Mouse (Mus musculus) kidney, postnatal 4 days (tissue): ENCODE measurements around the gene Hspb8.
"Not testable (repeated sequence)": the region's sequence is repeated elsewhere in the genome, so short reads cannot be mapped to it uniquely, and the experiment has no call there.

ENCODE experiments used
- DNase-seq, 2 experiments: peaks; one replicate each; pipeline ENCODE4 v3.0.0; 2021; ENCODE audit warnings: mixed read lengths in 2 of 2

Hspb8 gene

DNA sequence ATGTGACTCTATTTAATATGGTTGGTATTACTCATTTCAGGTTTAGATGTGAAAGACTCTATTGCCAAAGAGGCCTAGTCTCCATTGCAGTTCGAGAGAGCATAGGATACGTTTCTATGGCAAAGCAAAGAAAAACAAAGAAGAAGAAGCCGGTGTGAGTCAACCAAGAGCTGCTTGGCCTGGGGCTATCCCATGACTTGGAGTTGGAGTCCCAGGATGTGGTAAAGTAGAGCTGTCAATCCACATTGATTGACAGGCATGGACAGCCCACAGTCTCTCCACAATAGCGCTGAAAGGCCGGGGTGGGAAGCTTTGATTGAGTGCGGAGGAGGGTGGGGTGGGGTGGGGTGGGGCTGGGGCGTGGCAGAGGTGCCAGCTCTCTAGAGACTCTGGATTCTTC is 10.2 kb upstream of the Hspb8 start:
- no peak for DNase-seq

DNA sequence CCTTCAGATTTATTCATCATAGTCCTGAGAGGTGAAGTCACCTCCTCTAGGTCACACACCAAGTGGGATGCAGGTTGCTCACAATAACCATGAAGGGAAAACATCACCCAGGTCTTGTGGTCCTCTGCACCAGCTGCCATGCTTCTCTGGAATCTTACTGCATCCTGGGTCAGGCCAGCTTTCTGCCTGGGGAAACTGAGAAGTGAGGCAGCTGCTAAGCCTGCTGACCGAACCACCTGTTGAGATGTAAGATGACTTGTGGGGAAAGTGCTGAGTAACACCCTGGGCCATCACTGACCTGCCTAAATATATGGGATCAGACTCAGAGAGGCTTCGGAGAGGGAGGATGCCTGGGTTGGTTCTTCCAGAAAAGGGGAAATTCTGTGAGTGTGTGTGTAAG is 4.0 kb upstream of the Hspb8 start:
- DNase-seq: no peak

DNA sequence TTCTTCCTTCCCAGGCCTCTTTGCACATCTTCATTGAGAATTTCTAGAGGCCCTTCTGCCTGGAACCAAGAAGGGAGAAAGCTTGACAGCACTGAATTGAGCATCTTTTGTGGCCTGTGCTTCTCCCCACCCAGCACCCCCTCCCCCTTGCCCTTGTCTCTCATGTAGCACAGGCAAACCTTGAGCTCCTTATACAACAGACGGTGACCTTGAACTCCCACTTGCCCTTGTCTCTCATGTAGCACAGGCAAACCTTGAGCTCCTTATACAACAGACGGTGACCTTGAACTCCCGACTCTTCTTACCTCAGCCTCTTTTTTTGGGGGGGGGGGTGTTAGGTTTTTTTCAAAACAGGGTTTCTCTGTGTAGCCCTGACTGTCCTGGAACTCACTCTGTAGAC is 3.0 kb upstream of the Hspb8 start:
- not testable (repeated sequence) for DNase-seq

DNA sequence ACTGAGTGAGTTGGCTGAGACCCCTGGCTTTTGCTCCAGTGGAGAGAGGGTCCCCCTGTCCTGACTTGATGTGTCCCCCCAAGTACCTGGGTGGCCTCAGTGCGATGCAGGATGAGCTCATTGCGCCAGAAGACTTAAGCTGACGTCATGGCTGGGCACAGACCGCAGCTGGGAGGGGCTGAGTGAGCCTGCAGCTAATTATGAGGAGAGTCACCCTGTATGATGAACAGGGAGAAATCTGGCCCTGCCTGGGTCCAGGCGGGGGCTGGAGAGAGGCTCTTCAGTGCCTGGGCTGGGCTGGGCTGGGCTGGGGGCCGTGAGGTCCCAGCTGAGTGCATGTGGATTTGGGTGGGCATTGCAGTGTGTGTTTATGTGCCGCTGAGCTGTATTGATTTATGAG is 2.6 kb upstream of the Hspb8 start:
- no peak for DNase-seq

DNA sequence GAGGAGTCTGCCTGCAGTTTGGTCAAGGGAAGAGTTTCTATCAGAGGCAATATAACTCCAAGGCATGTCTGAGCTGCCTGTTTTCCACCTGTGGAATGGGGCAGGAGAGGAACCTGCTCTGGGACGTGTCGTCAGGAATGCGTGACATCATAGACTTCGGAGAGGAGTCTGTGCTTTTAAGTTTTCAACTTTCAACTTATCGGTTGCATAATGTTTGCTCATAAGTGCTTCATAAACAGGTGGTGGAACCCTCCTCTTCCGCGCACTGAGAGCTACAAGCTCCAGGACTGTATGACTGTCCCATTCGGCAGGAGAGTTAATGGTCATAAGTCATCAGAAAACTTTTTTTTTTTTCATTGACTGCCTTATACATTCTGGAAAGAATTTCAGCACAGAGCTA is 1.1 kb upstream of the Hspb8 start:
- no peak for DNase-seq

DNA sequence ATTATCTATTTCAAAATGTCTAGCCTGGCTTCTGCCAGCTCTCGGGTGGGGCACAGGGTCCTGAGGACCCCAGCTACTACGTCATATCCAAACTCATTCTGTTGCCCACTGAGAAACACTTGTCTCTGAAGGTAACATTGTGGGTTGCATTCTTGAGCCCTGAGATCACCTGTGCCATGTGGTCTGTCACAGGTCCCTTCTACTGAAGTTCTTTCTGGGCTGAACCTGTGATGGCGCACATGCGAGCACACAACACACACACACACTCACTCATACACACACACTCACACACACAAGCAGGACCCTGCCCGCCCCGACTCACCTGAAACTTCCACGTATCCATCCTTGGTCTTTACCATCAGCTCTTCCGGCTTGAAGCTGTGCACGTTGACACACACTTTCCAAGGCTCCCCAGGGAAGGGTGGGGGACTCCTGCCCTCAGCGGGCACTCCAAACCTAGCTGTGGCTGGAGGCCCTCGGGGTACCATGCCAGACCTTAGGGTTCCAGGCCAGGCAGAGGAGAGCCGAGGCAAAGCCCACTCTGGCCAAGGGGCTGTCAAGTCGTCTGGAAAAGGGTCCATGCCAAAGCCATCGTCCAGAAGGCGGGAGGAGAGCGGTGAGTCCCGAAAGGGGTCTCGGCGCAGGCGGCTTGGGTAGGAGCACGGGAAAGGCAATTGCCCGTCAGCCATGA is 728 bp downstream of the Hspb8 start:
- peak in 1 of 2 experiments; percentile 10 for DNase-seq

DNA sequence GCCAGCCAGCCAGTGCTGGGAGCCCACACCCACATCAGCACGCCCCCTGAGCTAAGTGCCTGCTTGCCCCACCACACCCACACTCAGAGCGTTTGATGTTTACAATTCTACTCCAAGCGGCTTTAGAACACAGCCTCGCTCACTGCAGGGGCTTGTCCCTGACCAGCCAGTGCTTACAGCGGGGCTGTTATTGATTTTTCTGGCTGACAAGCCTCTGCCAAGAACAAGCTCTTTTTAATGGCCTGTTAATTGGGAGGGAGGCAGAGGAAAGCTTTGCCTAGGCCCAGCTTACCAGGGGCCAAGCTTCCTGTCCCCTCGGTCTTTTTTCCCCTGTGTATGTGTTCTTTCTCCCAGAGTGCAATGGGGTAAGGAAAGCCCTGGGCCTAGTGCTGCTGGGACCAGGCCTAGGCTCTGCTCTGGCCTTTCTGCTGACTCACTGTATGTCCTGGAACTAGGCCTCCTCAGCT is 1.9 kb downstream of the Hspb8 start:
- peak in 1 of 2 experiments; percentile 17 for DNase-seq

DNA sequence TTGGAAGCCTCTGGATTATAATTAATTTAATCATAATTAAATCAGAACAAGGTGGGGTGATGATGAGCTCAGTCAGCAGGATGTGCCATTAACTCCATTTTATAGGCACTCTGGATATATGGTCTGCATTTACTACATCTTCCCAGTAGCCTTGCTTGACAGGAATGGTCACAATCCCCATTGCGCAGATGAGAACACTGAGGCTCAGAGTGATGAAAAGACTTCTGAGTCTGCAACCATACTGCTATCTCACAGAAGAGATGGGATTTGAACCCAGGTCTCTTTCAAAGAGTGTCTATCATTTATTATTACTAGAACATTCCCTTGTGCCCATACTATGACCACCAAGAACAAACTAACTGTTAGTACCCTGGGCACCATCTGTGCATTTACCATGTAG is 2.5 kb downstream of the Hspb8 start:
- no peak for DNase-seq

DNA sequence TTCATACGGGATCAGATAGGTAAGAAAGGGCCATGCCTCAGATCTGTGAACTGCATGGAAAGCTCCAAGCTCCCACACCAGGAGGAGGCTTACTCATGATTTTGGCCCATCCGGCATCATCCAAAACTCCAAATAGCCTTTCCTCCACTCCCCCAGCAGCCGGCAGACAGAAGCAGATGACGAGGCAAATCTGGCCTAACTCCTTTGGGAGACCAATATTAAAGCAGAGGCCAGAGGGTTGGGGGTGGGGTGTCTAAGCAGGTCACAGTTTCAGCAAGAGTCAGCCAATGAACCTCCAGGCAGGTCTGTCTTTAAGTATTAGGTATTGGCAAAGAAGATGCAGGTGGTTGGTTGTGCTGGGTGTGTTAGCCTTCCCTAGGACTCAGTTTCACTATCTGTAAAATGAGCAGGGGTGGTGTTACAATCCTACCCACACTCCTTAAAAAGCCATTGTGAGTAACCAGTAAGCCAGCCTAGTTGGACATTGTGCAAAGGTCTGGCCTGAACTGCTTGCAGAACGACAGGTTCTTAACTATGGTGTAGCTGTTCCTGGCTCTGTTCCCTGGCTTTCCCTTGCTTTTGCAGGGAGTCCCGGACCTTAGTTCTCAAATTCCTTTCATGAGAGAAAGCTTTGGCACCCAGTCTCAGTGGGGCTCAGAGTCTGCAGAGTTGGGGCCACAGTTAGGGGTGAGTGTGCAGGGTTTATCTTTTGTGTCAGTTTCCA is 3.2 kb downstream of the Hspb8 start:
- no peak for DNase-seq

DNA sequence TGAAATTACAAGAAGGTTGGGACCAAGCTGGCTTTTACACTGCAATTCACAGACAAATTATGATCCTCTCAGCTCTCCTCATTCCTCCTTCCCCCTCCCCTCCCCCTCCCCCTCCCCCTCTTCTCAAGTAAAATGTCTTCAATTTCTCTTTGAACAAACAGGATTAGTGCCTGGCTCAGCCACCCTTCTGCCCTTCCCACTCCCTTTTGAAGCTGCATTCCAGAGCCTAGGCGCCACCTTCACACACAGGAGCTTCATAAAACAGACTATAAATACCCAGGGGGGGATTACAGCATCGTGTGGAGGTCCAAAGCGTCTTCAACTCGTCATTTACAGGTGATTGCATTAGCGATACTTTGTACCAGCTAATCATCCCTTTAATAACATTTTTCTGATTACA is 6.5 kb downstream of the Hspb8 start:
- no peak for DNase-seq

DNA sequence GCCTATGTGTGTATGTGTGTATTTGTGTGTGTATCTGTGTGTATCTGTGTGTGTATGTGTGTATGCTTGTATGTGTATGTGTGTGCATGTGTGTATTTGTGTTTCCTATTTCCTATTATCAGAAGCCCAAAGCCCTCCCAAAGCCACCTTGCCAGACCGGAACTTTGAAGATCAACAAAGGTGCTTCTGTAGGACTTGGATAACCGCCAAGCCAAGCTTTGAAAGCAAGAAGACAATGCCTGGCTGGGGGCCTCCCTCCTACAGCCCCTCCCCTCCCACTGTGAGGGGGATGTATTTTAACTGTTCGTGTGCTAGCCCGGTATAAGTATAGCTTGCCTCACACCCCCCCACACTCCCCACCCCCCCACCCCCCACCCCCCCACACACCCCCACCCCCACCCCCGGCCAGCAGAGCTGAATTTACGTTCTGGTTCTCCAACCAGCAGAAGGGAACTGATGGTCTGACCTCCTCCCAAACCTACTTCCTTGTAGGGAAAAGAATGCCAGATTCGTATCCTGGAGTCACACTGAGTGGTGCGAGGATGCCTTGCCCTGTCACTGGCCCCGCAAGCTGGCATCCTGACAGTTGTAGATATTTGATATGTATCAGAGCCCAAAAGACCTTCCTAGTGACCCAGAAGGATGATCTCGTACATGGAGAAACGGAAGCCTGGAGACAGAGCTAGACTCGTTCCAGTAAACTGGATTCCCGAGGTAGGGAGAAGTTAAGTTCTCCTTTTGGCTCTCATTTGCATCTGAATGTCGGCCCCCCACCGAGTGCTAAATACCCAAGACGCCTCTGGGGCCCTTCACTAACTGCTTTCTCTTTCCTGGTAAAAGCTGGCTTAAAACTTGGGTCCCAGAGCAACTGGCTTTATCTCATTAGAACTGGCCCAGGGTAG is 12.7 kb downstream of the Hspb8 start:
- peak in 1 of 2 experiments; percentile 40 for DNase-seq

- no peak for DNase-seq
Observed at GRCm38 (mm10) chr5:116408965-116409364, 13.7 kb downstream of the Hspb8 start.

DNA sequence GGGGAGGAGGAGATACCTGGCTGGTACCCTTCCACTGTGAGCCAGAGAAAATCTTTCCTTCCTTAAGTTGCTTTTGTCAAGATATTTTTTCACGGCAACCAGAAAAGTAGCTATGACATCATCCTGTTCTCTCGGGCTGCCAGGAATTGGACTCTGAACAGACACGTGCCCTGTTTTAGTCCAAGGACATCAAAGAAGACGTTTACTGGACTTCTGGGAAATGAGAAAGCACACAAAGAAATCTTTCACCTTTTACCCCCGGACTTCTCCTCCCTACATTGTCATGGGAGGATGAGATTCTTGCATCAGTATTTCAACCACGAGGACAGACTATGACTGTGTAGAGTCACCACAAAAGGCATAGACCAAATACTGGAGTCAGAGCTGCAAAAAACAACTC is 14.7 kb downstream of the Hspb8 start:
- no peak for DNase-seq

DNA sequence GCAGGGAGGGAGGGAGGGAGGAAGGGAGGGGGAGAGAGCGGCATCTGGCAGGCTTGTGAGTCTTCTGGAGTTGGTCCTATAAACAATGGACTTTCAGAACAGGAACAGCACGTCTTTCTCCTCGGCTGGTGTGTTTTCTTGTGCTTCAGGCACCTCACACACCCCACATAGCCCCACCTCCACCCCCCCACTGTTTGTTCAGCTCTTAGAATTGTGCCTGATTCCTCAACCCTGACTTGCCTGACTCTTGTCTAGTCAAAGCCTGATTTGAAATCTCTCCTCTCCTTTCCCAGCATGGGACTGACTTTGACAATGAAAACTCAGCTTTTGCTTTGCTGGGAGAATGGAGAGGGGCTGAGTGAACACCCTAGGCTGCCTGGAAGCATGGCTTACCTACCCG is 15.3 kb downstream of the Hspb8 start:
- no peak for DNase-seq

DNA sequence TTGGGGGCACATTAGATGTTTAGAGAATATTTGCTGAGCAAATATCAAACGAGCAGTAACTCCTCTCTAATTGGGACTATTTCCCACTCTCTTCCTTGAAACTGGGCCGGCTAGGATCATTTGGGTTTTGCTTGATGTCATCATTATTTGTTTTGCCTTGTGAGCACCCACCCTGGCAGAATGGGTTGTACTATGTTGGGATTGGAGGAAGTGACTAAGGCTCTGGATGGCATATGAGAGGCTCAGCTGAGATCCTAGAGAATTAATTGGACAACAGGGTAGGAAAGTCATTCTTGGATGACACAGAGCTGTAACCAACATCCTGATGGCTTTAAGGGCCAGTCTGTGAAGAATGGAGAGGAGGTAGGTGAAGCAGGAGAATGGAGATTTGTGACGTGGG is 16.2 kb downstream of the Hspb8 start:
- DNase-seq: no peak

DNA sequence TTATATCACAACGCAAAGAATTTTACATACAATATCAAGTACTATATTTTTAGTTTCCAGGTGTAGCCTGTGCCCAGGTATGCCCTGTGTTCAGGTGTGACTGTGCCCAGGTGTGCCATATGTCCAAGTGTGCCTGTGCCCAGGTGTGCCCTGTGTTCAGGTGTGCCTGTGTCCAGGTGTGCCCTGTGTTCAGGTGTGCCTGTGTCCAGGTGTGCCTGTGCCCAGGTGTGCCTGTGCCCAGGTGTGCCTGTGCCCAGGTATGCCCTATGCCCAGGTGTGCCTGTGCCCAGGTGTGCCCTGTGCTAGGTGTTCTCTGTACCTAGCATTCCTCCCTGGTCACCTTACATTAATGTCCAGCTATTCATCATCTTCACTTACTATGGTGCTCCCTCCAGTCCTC is 16.7 kb downstream of the Hspb8 start:
- DNase-seq: no peak

DNA sequence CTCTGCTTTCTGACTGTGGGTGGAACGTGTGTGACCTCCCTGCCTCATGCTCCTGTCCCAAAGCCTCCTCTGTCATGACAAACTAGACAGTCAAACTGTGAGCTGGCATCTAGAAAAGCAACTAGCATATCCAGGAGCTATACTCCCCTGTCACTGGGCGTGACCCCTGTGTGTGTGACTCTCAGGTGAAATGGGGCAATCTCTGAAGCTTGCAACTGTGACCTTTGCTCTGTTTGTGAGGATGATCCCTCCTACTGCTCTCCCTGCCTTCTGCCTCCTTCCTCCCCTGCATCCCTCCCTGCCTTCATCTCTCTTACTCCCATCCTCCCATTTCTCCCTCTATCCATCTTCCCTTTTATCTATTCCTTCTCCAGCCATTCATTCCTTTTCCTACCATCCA is 18.6 kb downstream of the Hspb8 start:
- no peak for DNase-seq

GRCm38 (mm10) chr5:116400801-116401200 is 21.9 kb downstream of the Hspb8 start:
- no peak for DNase-seq

DNA sequence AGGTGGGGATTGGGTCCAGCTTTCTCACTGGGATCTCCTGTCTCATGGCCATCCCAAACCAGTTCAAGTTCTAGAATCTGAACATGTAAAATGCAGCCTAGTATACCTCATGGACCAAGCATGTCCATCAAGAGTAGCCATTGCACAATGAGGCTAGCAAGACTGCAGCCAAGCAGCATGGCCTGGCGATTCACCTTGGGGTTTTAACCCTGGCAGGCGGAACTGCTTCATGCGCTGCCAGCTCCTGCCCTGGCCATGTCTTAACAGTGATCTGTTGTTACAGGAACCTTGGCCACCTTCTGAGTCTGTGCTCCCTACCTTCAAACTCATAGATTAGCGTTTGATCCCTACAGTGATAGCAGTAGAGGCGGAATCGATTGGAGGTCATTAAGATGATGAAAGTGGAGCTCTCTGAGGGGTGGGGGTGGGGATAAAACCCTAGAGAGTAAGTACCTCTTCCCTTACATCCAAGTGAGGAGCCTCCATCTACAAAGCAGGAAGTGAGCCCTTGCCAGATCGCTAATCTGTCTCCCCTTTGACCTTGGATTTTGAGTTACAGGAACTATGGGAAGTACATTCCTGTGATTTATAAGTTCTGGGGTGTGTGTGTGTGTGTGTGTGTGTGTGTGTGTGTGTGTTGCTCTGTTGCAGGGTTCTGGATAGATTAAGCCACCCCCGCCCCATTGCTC is 22.5 kb downstream of the Hspb8 start:
- DNase-seq: peak; percentile 26 to 44

DNA sequence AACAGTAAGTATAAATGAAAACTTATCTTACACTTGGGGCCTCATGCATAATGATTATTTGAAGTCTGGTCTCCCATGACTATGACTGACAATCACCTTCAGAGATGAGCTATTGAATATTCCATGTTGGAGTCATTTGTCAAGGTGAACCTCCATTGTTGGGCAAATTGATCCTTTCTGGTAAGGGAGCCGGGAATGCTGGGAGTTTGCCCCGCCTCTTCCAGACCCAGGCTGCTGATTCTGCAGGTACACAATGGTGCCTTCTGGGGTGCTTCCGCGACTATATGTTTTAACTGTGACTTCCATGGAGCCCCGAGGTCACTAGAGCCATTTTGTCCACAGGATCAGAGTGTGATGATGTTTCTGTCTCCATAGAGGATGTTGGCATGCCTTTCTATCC is 26.6 kb downstream of the Hspb8 start:
- no peak for DNase-seq

DNA sequence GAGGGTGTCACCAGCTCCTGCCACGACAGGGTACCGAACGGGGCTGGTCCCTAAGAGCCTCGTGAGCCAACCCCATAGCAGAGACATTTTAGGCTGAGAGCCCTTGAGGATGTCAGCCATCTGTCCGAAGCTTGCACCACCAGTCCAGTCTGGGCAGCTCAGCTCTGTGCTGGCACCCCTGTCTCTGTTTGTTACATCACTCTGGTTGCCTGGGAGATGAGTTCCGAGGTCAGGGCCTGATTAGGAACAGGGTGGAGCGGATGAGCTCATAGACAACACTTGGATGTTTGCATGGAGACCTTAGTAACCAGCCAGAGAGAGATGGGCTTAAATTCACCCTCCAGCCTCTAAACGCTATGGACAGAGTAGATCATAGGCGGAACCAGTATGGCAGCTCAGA is 30.1 kb downstream of the Hspb8 start:
- no peak for DNase-seq

- DNase-seq: peak; percentile 32 to 58
Observed at GRCm38 (mm10) chr5:116389856-116390542, 32.7 kb downstream of the Hspb8 start.
